Mouse (Mus musculus): Measurements from ENCODE around the gene Zkscan14. TPM values are rescaled to one million over a fixed set of nuclear protein-coding genes. Genes with fewer than 3 reads are reported as not detected.
"Not testable (repeated sequence)": the region's sequence is repeated elsewhere in the genome, so short reads cannot be mapped to it uniquely, and the experiment has no call there.

The Zkscan14 gene
- polyA plus RNA-seq (2015; fragmentation: Nextera tagmentation; extraction: Ambion mirVana): 5.0 and 5.5 TPM in 2 replicates

- DNase-seq: peak; percentile 87
- Histone ChIP-seq H3K27ac (ENCODE audit: low read depth) (peak within 1 kb of the TSS; percentile 95), H3K4me3 (ENCODE audit: low read depth, low read length) (peak within 1 kb of the TSS; percentile 89), H3K9ac (replicated peaks) (peak within 1 kb of the TSS; percentile 94), H3K9me3 (ENCODE audit: low read length) (no peaks in the 10 kb centered on the region), H3K27me3 (ENCODE audit: insufficient read depth, low read length) (no peaks in the 10 kb centered on the region), H3K36me3 (replicated peaks; ENCODE audit: insufficient read depth, low read length) (peaks cover 8% of the 10 kb centered on the region), H3K4me1 (ENCODE audit: insufficient read depth) (peaks cover 20% of the 10 kb centered on the region), H3K4me2 (ENCODE audit: low read depth, low read length) (peak within 1 kb of the TSS; percentile 85)
- TF ChIP-seq CTCF (IDR thresholded peaks at IDR 0.05; ENCODE audit: low read depth) (no peak), EP300 (IDR thresholded peaks at IDR 0.05; ENCODE audit: low read depth) (peak; percentile 7; the same call in 1 of the 2 replicates)
- peak; percentile 24 for ATAC-seq
- under 1% methylated on average over 37 of the region's 37 CpGs for WGBS (ENCODE audit: insufficient replicate concordance)
Observed at GRCm38 (mm10) chr5:145201321-145201991, at the start of gene Zkscan14. Gene Zkscan14, minus strand, starts transcription at chr5:145201868.

GRCm38 (mm10) chr5:145249520-145249919 is 47.9 kb upstream of the Zkscan14 start:
- ATAC-seq: no peak
- Histone ChIP-seq H3K9me3 (ENCODE audit: low read length) (no peaks in the 10 kb centered on the region), H3K4me1 (ENCODE audit: insufficient read depth) (no peaks in the 10 kb centered on the region), H3K4me3 (ENCODE audit: low read depth, low read length) (no peak overlapping the region), H3K4me2 (ENCODE audit: low read depth, low read length) (no peak overlapping the region), H3K36me3 (replicated peaks; ENCODE audit: insufficient read depth, low read length) (peaks cover 38% of the 10 kb centered on the region), H3K9ac (replicated peaks) (no peak overlapping the region), H3K27ac (ENCODE audit: low read depth) (no peak overlapping the region), H3K27me3 (ENCODE audit: insufficient read depth, low read length) (no peaks in the 10 kb centered on the region)
- WGBS (ENCODE audit: insufficient replicate concordance): 84% methylated on average over 3 of the region's 3 CpGs
- no peak for DNase-seq
- TF ChIP-seq EP300 (IDR thresholded peaks at IDR 0.05; ENCODE audit: low read depth): no peak
- TF ChIP-seq CTCF (IDR thresholded peaks at IDR 0.05; ENCODE audit: low read depth): no peak

- Histone ChIP-seq H3K27me3 (ENCODE audit: insufficient read depth, low read length) (no peaks in the 10 kb centered on the region), H3K27ac (ENCODE audit: low read depth) (no peak overlapping the region), H3K4me2 (ENCODE audit: low read depth, low read length) (no peak overlapping the region), H3K9me3 (ENCODE audit: low read length) (no peaks in the 10 kb centered on the region), H3K4me1 (ENCODE audit: insufficient read depth) (peaks cover 5% of the 10 kb centered on the region), H3K4me3 (ENCODE audit: low read depth, low read length) (no peak overlapping the region), H3K9ac (replicated peaks) (no peak overlapping the region), H3K36me3 (replicated peaks; ENCODE audit: insufficient read depth, low read length) (peaks cover 50% of the 10 kb centered on the region)
- DNase-seq (peak; percentile 36), ATAC-seq (no peak)
- TF ChIP-seq CTCF (IDR thresholded peaks at IDR 0.05; ENCODE audit: low read depth): peak; percentile 70
- no peak for TF ChIP-seq EP300 (IDR thresholded peaks at IDR 0.05; ENCODE audit: low read depth)
Observed at GRCm38 (mm10) chr5:145234636-145235035, 33.0 kb upstream of the Zkscan14 start.

GRCm38 (mm10) chr5:145231893-145232411 is 30.3 kb upstream of the Zkscan14 start:
- peaks cover 33% of the 10 kb centered on the region for H3K36me3 ChIP-seq (replicated peaks; ENCODE audit: insufficient read depth, low read length)
- peaks cover 5% of the 10 kb centered on the region for H3K4me1 ChIP-seq (ENCODE audit: insufficient read depth)
- H3K4me2 ChIP-seq (ENCODE audit: low read depth, low read length): peak overlapping the region; percentile 82
- H3K27ac ChIP-seq (ENCODE audit: low read depth): peak overlapping the region; percentile 99
- TF ChIP-seq EP300 (IDR thresholded peaks at IDR 0.05; ENCODE audit: low read depth) (no peak), CTCF (IDR thresholded peaks at IDR 0.05; ENCODE audit: low read depth) (no peak)
- WGBS (ENCODE audit: insufficient replicate concordance): under 1% methylated on average over 45 of the region's 49 CpGs
- H3K9me3 ChIP-seq (ENCODE audit: low read length): no peaks in the 10 kb centered on the region
- H3K9ac ChIP-seq (replicated peaks): peak overlapping the region; percentile 99
- peak overlapping the region; percentile 99 for H3K4me3 ChIP-seq (ENCODE audit: low read depth, low read length)
- H3K27me3 ChIP-seq (ENCODE audit: insufficient read depth, low read length): no peaks in the 10 kb centered on the region
- peak; percentile 55 for ATAC-seq
- no peak for DNase-seq

GRCm38 (mm10) chr5:145231367-145231871 is 29.8 kb upstream of the Zkscan14 start, which contains the start of gene Zfp655:
Gene Zfp655, plus strand, starts transcription at chr5:145231715.
- Histone ChIP-seq H3K36me3 (replicated peaks; ENCODE audit: insufficient read depth, low read length) (peaks cover 29% of the 10 kb centered on the region), H3K4me3 (ENCODE audit: low read depth, low read length) (peak within 1 kb of the TSS; percentile 99)
- under 1% methylated on average over 42 of the region's 42 CpGs for WGBS (ENCODE audit: insufficient replicate concordance)

GRCm38 (mm10) chr5:145230641-145231040 is 29.0 kb upstream of the Zkscan14 start:
- Histone ChIP-seq H3K9me3 (ENCODE audit: low read length) (no peaks in the 10 kb centered on the region), H3K4me1 (ENCODE audit: insufficient read depth) (peaks cover 8% of the 10 kb centered on the region), H3K4me2 (ENCODE audit: low read depth, low read length) (peak overlapping the region; percentile 82), H3K27me3 (ENCODE audit: insufficient read depth, low read length) (no peaks in the 10 kb centered on the region), H3K4me3 (ENCODE audit: low read depth, low read length) (0 out of 2 replicates have a peak overlapping the region, but pooled peaks have one; percentile 99), H3K27ac (ENCODE audit: low read depth) (peak overlapping the region; percentile 99), H3K9ac (replicated peaks) (peak overlapping the region; percentile 99; the same call in 1 of the 2 replicates), H3K36me3 (replicated peaks; ENCODE audit: insufficient read depth, low read length) (peaks cover 24% of the 10 kb centered on the region)
- no peak for DNase-seq
- WGBS (ENCODE audit: insufficient replicate concordance): 79% methylated on average over 4 of the region's 4 CpGs
- ATAC-seq: no peak
- TF ChIP-seq EP300 (IDR thresholded peaks at IDR 0.05; ENCODE audit: low read depth) (no peak), CTCF (IDR thresholded peaks at IDR 0.05; ENCODE audit: low read depth) (no peak)

More at GRCm38 (mm10) chr5:145231367-145231871, 29.8 kb upstream of the Zkscan14 start, which contains the start of gene Zfp655:
- peak within 1 kb of the TSS; percentile 99 for H3K9ac ChIP-seq (replicated peaks)
- H3K9me3 ChIP-seq (ENCODE audit: low read length): no peaks in the 10 kb centered on the region
- TF ChIP-seq EP300 (IDR thresholded peaks at IDR 0.05; ENCODE audit: low read depth) (peak; percentile 83), CTCF (IDR thresholded peaks at IDR 0.05; ENCODE audit: low read depth) (no peak)
- peak within 1 kb of the TSS; percentile 99 for H3K27ac ChIP-seq (ENCODE audit: low read depth)
- no peaks in the 10 kb centered on the region for H3K27me3 ChIP-seq (ENCODE audit: insufficient read depth, low read length)
- ATAC-seq (peak; percentile 97), DNase-seq (peak; percentile 98)
- H3K4me1 ChIP-seq (ENCODE audit: insufficient read depth): peaks cover 5% of the 10 kb centered on the region
- H3K4me2 ChIP-seq (ENCODE audit: low read depth, low read length): peak within 1 kb of the TSS; percentile 82

GRCm38 (mm10) chr5:145229283-145229682 is 27.6 kb upstream of the Zkscan14 start:
- not testable (repeated sequence) for ATAC-seq; DNase-seq; H3K27ac ChIP-seq (ENCODE audit: low read depth); H3K9me3 ChIP-seq (ENCODE audit: low read length); H3K4me3 ChIP-seq (ENCODE audit: low read depth, low read length); H3K4me1 ChIP-seq (ENCODE audit: insufficient read depth); H3K27me3 ChIP-seq (ENCODE audit: insufficient read depth, low read length); H3K4me2 ChIP-seq (ENCODE audit: low read depth, low read length); H3K9ac ChIP-seq (replicated peaks)
- 78% methylated on average over 6 of the region's 6 CpGs for WGBS (ENCODE audit: insufficient replicate concordance)
- peaks cover 10% of the 10 kb centered on the region for H3K36me3 ChIP-seq (replicated peaks; ENCODE audit: insufficient read depth, low read length)
